Mouse (Mus musculus) hematopoietic stem cell, adult 5-6 weeks (primary cell): ENCODE data around the gene Ndufv3. TPM values are rescaled to one million over a fixed set of nuclear protein-coding genes. Genes with fewer than 3 reads are reported as not detected.

Source experiments
- ATAC-seq, 2 experiments: fragments of 125-278 bp in 1 of 2; replicated peaks in 1 of 2; 2 replicates each; pipeline ENCODE4 v1.8.0; 2016 to 2017; ENCODE audit warnings: inconsistent platforms in 2 of 2, mild to moderate bottlenecking in 2 of 2, moderate number of reproducible peaks in 2 of 2, low read depth in 1 of 2, moderate TSS enrichment in 1 of 2; ENCODE audit not compliant: low FRiP score in 2 of 2, poor library complexity in 2 of 2, severe bottlenecking in 2 of 2, insufficient read depth in 1 of 2, low TSS enrichment in 1 of 2
- total RNA-seq: library from RNA; stranded (forward); fragments of 172-1452, 232-1000 nt; gene quantifications from 2 replicates; pipeline ENCODE4 v1.2.3, GENCODE M21; 2017

The Ndufv3 gene
- total RNA-seq, 1 experiment from 2014 or later, result 127 TPM

DNA sequence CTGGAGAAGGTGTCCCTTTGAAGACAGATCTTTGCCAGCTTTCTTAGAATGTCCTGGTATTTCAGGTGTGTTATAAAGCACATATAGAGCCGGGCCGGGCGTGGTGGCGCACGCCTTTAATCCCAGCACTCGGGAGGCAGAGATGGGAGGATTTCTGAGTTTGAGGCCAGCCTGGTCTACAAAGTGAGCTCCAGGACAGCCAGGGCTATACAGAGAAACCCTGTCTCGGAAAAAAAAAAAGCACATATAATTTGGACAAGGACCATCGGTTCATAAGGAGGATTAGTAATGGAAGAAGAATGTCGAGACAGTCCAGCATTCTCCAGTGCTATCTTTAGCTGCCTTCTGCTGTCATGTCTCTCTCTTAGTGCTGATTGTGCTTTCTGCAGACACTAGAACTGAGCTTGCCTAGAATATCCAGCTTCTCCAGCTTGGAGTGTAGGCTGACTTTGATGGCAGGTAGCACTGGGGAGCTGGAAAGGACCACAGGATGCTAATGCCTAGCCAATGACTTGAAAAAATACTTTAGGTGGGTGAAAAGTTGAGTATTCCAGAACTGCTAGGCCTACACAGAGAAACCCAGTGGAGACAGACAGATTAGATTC is 50.5 kb downstream of the Ndufv3 start:
- 0 out of 4 replicates have a peak, but pooled peaks have one; percentile 40 to 49 for ATAC-seq

GRCm38 (mm10) chr17:31571689-31572088 is 51.8 kb downstream of the Ndufv3 start:
- ATAC-seq, result no peak

DNA sequence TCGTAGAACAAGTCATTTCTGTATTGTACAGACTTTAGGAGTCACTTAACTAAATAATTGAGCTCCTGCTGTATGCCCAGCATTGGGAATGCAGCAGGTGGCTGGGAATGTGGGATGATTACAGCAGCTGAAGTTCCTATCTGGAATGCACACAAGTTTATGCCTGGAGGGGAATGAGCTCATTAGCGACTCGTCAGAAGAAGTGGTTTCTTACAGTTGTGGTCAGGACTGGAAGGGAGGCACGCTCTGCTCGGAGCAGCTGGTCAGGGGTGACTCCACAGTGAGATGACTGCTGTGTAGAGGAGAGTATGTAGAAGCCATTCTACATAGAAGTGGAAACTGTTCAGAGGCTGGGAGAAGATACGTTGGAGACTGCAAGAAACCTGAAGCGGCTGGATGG is 54.7 kb downstream of the Ndufv3 start:
- no peak for ATAC-seq

DNA sequence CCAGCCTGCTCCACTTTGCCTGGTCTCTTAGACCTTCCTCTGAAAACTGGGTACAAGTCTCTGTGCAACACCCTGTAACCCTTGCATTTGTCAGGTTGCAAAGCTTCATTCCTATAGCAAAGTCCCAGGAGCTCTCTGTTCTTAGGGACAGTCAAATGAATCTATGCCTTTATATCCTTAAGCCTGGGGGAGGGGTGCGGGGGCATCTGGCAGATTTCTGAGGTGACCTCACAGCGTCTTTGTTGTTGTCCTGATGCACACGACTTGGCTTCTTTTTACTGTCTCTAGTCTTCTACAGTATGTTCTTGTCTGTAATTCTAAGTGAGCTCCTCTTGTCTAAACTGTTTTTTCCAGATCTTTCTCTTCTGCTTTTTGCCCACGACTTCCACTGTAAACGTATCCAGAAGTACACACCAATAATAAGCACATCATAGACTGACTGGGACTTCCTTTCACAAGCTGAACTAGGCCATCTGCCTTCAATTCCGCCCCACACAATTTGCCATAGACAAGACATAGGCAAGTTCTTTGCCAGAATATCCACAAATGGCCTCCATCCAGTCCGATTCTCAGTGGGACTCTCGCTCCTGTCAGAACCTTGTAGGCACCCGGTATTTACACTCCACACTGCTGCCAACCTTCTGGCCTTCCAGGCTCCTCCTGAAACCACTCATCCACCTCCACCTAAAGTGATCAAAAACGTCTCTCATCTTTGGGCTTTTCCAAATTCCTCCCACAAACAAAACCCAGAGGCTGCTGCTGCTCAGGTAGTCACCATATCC is 56.7 kb downstream of the Ndufv3 start:
- ATAC-seq, result no peak

DNA sequence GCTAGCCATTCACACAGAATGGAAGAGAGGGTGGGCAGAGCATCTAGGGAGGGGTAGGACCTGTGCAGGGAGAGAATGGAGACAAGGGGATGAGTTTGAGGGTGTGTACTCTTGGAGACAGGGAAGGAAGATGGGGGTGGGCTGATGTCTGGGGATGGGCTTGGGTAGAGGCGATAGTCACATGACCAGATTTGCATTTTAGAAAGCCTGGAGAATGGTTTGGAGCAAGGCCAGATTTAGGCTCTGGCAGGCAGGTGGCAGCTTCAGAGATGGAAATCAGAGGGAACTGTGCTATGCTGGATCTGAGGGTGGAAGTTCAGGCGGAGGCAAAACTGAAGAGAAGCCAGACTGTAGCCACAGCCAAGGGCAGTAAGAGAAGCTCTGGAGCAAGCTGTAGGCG is 60.4 kb downstream of the Ndufv3 start:
- ATAC-seq, result no peak

Other genes starting within 250 kb of the Ndufv3 start
- 0.69 and 2.9 TPM in 2 replicates for gene Rsph1, start 242.7 kb upstream of the Ndufv3 start, total RNA-seq
- gene Slc37a1, start 233.3 kb upstream of the Ndufv3 start, total RNA-seq, result 12.0 and 44.0 TPM in 2 replicates
- 0.38 and 2.6 TPM in 2 replicates for gene Pde9a, start 133.9 kb upstream of the Ndufv3 start, total RNA-seq
- gene Wdr4, start 135 bp upstream of the Ndufv3 start, total RNA-seq, result 17.9 and 25.9 TPM in 2 replicates
- gene Pknox1, start 44.6 kb downstream of the Ndufv3 start, total RNA-seq, result 30.8 and 31.6 TPM in 2 replicates
- gene Cbs, start 117.1 kb downstream of the Ndufv3 start, total RNA-seq, result 0.75 TPM in 1 of 2 replicates, not detected in the other
- gene U2af1, start 138.8 kb downstream of the Ndufv3 start, total RNA-seq, result 224 and 307 TPM in 2 replicates
- gene Cryaa, start 157.7 kb downstream of the Ndufv3 start, total RNA-seq, result not detected in 2 replicates